Mouse (Mus musculus) MN1 (cell line): ENCODE measurements around the gene Bms1.

Experiments
- DNase-seq: peaks from one replicate; pipeline ENCODE4 v3.0.0-alpha.2; 2016; ENCODE audit warnings: low spot score

Bms1 gene

DNA sequence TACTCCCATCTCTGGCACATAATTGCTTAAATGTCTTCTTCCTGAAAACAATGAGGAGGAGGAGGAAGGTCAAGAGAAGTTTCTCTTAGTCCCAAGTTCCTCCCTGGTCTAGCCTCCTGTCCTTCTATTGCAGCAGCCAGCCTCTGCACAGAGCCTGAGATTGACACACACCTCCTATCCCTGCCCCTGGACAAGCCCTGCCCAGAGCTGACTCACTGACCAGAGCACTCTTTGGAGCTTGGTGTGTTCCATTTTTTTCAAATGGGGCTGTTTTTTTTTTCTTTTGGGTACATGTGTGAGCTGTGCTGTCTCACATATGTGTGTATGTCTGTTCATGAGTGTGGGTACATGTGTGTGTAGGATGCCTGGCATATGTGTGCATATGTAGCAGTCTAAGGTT, 53.5 kb downstream of the Bms1 start:
- no peak for DNase-seq

GRCm38 (mm10) chr6:118350342-118350741, 68.9 kb downstream of the Bms1 start:
- DNase-seq: no peak

DNA sequence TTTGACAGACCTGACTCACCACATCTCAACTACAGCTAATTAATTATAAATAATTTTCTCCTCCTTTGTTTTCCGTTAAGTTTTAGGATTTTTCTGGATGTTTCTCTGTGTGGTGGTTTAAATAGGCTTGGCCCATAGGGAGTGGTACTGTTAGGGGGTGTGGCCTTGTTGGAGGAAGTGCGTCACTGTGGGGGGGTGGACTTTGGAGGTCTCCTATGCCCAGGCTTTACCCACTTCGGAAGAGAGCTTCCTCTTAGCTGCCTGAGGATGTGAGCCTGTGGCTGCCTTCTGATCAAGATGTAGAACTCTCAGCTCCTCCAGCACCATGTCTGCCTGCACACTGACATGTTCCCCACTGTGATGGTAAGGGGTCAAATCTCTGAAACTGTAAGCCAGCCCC, 71.1 kb downstream of the Bms1 start:
- no peak for DNase-seq

DNA sequence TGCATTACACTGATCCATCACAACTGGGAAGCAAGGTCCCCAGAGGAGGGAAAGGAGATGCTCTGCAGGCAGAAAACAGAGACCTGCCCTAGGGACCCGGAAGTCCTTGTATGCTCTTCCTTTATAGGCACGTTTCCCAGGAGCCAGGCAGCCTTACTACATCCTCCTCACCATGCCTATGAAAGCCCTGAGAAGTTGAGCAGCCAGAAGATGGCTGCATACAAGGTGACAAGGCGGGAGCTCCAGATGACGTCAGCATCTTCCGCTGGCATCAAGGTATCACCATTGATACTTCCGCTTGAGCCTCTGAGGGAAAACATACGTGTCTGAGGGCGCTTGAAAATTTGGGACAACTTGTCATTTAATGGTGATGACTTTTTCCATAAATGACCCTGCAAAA, 72.0 kb downstream of the Bms1 start:
- no peak for DNase-seq

- DNase-seq: no peak
Measured at GRCm38 (mm10) chr6:118341861-118342485, 77.3 kb downstream of the Bms1 start.

DNA sequence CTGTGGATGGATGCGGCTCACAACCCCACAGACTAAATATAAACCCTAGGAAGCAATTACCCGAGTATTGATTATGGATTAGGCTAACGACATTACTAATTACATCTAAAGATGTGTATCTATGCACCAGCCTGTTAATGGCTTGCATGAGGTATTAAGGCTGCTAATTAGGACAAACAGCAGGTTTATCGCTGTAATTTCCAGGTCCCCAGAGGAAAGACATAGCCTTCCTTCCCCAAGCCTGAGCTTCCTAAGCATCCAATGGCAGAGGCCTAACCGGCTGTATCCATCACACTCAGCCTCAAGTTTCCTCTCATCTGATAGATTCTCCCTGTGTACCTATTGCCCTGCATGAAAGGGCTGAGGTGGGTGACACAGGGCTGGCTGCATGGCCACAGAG, 81.6 kb downstream of the Bms1 start:
- peak; percentile 25 for DNase-seq

GRCm38 (mm10) chr6:118336541-118337480, 82.5 kb downstream of the Bms1 start:
- peak; percentile 94 for DNase-seq

DNA sequence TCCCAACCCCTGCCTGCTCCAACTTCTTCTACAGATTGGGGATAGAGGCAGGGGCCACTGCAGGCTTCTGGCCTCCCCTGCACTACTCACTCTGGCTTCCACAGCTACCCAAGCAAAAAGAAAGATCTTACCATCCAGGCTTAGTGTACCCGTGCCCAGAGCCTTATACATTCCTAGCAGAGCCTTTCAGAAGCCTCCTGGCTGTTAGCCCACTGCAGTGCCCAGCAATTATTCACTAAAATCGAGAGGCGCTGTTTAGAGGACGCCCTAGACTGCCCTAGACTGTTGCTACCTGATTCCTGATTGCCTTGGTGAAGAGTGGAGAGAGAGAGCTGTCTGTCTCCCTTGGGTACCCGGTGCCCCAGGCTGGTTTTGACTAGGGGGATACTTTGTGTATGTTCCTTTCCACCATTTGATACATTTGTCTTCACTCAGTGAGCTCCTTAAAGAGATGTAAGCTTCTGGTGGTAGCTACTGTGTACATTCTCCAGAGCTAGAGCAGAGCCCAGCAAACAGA, 83.3 kb downstream of the Bms1 start:
- peak; percentile 56 for DNase-seq

DNA sequence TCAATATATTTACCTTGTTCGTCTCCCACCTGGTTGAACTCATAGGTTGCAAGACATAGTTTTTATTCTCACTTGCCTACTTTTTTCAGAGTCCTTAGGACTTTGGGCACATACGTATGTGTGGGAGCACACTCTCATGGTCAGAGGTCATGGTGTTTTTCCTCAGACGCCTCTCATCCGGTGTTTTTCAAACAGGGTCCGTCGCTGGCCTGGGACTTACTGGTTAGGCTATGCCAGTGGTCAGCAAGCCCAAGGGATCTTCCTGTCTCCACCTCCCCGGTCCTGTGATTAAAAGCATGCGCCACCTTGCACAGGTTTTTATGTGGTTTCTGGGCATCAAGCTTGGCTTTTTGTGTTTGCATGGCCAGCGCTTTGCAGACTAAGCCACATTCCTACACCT, 85.4 kb downstream of the Bms1 start:
- no peak for DNase-seq
